Mouse (Mus musculus): ENCODE measurements at regions not wholly inside any gene's neighbourhood (a gene's known extent, or its start where the extent isn't known, plus 50 kb on each side); places are given as distances from the start of the nearest gene placed in this dataset.

- peak in 1 of 2 experiments; percentile 26 for DNase-seq (ENCODE audit: low spot score in 2 of 2)
These were observed 54.9 kb upstream of the Itga6 start for GRCm38 (mm10) chr2:71690277-71691161.

- DNase-seq (ENCODE audit: low spot score in 2 of 2), result no peak
These were observed 50.6 kb upstream of the Itga6 start for GRCm38 (mm10) chr2:71694758-71695310.

Data from cerebellum, postnatal 4 days (tissue).